Mouse (Mus musculus): ENCODE data around the gene Alk.

Gene Alk

DNA sequence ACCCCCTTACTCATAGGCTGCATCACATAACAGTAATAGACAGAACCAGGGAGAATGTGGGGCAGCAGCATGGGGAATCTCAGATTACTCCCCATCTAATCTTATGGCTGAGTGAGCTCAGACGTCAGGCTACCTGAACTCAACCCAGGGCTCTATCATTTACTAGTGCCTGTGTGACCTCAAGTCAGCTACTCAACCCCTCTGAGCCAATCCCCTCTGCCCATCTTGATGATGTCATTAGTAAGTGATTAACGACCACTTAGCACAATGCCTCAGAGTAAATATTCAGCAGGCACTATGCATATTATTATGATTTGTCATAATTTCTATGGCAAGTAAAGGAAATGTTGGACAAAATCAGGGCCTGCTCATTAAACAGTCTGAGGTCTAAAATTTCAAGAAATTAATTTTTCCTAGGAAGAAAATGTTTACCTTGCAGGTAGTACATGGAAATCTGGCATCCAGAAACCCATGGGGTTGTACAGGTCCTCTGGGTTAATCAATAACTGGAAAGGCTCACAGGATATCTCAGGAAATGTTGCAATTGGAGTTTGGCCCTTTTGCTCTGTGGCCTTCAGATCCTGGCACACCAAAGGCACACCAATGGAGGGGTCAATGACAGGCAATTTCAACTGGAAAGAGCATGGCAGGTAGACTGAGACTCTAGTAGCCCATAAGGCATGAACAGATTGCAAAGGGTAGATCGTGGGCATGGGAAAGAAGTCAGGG, 204.9 kb downstream of the Alk start:
- no peak for DNase-seq

GRCm38 (mm10) chr17:72395956-72396355, 208.5 kb downstream of the Alk start:
- DNase-seq: peak; percentile 10

GRCm38 (mm10) chr17:72368991-72369390, 235.4 kb downstream of the Alk start:
- DNase-seq: no peak

DNA sequence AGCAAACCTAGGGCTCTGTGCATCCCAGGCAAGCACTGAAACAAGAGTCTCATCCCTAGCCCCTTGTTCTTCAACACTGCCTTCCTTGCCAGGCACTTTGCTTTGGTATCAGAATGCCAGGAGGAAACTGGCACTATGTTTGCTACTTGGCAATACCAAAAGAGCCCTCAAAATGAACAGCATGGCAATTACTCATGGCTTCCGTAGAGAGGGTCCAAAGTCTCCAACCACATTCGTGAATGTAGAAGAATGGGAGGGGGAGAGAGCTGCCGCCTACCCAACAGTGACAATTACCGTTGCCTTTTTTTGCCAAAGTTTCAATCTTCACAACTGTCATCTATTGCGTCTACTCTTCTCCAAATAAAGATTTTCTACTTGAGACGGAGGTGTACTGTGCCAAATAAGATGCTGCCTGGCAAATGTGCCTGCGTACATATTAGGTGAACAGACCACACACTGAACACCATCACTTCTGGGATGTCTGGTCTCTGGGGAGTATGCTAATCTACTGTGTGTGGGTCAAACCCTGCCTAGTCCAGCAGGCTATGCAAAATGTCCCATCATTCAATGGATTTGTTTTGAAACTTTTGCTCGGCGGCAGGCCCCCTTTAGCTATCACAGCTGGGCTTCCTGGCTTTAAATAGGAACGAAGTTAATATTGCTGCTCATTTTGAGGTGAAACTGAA, 241.5 kb downstream of the Alk start:
- DNase-seq: no peak

- DNase-seq: no peak
These were observed 242.5 kb downstream of the Alk start for GRCm38 (mm10) chr17:72361961-72362360.

DNA sequence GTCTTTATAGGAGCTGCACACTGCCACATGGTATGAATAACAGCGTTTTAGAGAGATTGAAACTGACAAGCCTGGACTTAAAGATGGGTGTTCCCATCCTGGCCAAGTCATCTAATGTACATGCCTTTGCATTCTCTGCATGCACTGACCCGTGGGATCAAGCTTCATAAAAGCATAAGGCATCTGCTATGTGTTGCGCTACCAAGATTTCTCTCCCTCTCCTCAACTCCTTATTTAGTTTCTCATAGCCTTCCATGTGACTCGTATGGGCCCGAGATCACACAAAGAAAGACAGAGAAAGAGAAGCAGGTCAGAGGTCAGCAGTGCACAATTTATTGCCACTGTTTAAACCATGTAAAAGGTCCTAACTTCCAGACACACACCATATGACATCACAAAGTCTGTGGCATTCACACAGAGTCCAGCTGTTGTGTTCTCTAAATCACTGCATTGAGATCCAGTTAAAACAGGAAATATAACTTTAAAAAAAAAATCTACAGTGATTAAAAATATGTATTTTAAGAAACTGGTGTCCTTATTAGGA, 247.6 kb downstream of the Alk start:
- DNase-seq: peak; percentile 16

DNA sequence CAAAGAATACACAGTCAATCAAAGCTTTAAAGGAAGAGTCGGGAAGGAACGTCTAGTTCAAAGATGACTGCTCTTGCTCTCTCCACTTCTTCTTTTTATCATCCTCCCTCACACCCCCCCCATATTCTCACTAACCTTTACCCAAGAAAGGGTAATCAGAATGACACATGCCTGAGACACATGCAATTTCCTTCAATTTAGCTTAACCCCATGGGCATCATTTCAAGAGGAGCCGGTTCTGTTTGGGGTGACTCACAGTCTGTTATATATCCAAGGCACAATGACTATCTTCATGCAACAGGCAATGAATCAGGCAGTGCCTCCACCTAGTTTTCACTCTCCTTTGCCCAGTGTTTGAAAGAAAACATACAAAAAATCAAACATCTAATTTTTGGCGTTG, 265.0 kb downstream of the Alk start:
- no peak for DNase-seq

GRCm38 (mm10) chr17:72332909-72333308, 271.5 kb downstream of the Alk start:
- no peak for DNase-seq

GRCm38 (mm10) chr17:72325941-72326340, 278.5 kb downstream of the Alk start:
- no peak for DNase-seq

DNA sequence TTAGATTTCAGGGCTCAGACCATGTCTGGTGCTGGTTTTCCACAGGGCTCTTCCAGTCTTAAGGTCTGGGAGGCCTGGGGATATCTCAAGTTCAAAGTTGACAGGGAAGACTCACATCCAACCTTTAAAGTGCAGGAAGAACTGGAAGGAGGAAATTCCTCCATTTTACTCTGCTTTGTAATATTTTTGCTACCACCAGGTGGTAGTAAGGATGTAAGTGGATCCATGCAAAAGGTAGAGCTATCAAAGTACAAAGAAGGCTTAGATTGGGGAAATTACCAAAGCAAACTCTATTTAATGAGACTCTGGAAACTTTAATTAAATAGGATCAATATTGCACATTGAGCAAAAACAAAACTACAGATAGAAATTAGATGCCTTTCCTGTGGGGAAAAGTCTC, 284.9 kb downstream of the Alk start:
- peak; percentile 5 for DNase-seq

DNA sequence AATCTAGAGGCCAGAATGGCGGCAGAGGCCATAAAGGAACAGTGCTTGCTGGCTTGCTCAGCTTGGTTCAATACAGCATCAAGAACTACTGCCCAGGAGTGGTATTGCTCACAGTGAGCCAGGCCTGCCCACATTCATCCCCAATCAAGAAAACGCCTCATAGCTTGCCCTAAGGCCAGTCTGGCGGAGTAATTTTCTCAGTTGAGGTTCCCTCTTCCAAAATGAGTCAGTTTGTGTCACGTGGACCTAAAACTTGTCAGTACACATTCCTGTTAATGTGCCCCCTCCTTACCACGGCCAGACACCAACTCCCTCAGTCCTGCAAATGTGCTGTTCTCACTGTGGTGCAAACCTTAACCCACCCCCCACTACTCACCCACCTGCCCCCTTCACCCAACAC, 304.8 kb downstream of the Alk start:
- DNase-seq: no peak

DNA sequence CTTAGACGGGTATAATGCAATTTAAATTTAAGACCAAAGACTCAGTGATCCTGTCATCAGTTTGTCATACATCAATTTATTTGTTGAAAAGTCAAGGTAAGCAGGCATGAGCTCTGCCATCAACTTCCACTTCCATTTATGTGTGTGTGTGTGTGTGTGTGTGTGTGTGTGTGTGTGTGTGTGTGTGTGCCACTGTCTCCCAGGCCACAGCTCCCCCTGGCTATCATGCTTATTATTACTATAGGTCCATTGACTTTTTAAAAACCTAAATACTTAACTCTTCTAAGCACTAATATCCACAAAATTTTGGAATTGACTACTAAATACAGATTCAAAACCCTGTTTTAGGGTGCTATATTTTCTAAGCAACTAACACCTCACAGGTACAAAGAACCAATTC, 308.1 kb downstream of the Alk start:
- DNase-seq: no peak

- DNase-seq: peak; percentile 11
These were observed 311.2 kb downstream of the Alk start for GRCm38 (mm10) chr17:72293267-72293580.

- no peak for DNase-seq
These were observed 311.8 kb downstream of the Alk start for GRCm38 (mm10) chr17:72292444-72293266.

- DNase-seq: peak; percentile 17
These were observed 318.5 kb downstream of the Alk start for GRCm38 (mm10) chr17:72285961-72286360.

DNA sequence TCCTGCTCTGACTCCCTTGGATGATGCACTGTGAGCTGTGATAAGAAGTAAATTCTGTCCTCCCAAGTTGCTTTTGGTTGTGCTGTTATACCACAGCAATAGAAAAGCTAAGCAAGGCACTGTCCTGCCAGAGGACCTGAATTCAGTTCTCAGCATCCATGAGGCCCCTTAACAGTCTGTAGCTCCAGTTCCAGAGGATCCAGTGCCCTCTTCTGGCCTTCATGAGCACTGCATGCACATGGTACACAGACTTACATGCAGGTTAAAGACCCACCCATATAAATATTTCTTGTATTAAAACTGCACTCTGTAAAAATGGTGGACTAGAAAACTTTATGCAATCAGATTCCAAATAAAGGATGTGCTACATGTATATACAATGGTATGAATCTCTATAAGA, 326.1 kb downstream of the Alk start:
- DNase-seq: no peak

- DNase-seq: peak; percentile 13
These were observed 327.6 kb downstream of the Alk start for GRCm38 (mm10) chr17:72276778-72277177.

- no peak for DNase-seq
These were observed 329.0 kb downstream of the Alk start for GRCm38 (mm10) chr17:72275391-72275904.

DNA sequence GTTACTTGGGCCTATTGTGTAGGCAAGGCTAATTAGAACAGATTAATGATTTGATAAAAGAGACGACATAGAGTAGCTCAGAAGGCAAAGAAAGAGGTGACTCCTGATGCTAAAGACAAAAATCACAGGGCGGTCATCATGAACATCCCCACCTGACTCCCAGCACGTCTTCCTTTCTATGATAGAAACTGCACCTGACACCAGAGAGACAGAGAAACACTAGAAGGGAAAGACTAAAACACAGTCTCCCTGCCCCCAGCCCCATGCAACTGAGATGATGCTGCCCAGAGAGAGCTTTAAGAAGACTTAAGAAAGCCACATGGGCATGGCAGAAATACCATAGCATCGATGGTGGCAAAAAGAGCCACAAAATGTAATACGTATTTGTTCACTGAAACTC, 330.2 kb downstream of the Alk start:
- DNase-seq: no peak

DNA sequence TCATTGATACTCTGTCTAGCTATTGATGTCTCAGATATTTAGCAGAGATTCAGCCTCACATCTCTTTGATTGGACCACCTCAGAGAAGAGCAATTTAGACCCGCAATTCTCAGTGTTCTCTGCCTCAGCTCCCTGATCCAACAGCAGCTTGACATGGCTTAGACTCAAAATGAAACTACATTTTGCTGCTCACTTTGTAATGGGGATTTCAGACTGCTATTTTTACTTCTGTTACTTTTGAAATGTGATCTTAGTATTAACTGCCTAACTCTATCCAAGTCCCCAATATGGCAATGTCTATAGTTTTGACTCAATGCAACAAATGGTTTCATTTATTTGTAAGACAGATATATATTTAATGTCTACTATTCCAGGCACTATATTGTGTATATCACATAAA, 332.8 kb downstream of the Alk start:
- DNase-seq: no peak

- no peak for DNase-seq
These were observed 335.9 kb downstream of the Alk start for GRCm38 (mm10) chr17:72268529-72268928.

DNA sequence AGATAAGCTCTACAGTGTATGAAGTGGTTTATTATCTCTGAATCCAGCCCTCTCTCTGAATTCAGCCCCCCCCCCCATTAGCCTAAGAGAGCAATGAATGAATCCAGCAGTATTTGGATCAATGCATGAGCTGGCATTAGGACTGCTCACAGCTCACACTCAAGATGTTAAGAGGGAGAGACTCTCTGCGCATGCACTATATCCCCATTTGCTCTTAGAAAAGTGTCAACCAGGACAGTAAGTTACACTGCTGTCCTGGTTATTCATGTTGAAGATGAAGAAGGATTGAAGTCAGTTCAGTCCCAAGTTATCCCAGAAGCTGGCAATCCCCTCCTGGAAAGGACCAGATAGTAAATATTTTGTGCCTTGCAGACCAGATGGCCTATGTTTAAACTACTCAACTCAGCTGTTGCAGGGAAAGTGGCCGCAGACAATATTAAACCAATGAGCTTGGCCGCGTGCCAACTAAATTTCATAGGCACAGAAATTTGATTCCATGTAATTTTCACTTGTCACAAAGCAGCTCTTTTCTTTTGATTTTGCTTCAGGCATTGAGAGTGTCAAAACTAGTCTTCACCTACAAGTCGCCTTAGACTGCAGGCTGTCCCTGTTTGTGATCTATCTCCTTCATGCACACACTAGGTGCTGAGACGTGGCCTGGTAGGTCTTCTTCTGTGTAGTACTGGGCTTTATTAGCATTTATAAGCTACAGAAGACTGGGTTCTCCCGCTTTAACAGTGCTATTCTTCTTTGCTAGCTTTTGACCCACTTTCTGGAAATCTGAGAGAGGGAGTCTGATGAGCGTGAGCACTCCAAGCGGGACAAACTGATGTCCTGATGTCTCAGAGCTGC, 339.0 kb downstream of the Alk start:
- DNase-seq: no peak
